Mouse (Mus musculus) hindbrain, embryonic 15.5 days (tissue): ENCODE measurements at regions not wholly inside any gene's neighbourhood (a gene's known extent, or its start where the extent isn't known, plus 50 kb on each side); places are given as distances from the start of the nearest gene placed in this dataset.

ENCODE experiments used
- ATAC-seq: fragments of 200-750 bp; cut with Nextera tagmentation; 2 replicates; pipeline ENCODE4 v1.8.0; 2017; ENCODE audit warnings: low read depth, moderate number of reproducible peaks, moderate TSS enrichment; ENCODE audit not compliant: low FRiP score
- H3K27ac ChIP-seq: fragments of 300-500 bp; sonication (generic); replicated peaks from 2 replicates; pipeline ENCODE4 v1.5.1; 2015; ENCODE audit warnings: mild to moderate bottlenecking, inconsistent platforms
- H3K27me3 ChIP-seq: fragments of 300-500 bp; sonication (generic); 2 replicates; pipeline ENCODE4 v1.6.1; 2015; ENCODE audit warnings: control low read depth, inconsistent platforms
- H3K36me3 ChIP-seq: fragments of 300-500 bp; sonication (generic); 2 replicates; pipeline ENCODE4 v1.6.1; 2015; ENCODE audit warnings: control low read depth, inconsistent platforms
- H3K4me1 ChIP-seq: fragments of 300-500 bp; sonication (generic); replicated peaks from 2 replicates; pipeline ENCODE4 v1.6.1; 2015; ENCODE audit warnings: control low read depth, inconsistent platforms
- H3K4me2 ChIP-seq: fragments of 300-500 bp; sonication (generic); 2 replicates; pipeline ENCODE4 v1.6.1; 2015; ENCODE audit warnings: moderate library complexity, mild to moderate bottlenecking, inconsistent platforms
- H3K4me3 ChIP-seq: fragments of 300-500 bp; sonication (generic); 2 replicates; pipeline ENCODE4 v1.5.1; 2015; ENCODE audit warnings: mild to moderate bottlenecking, inconsistent platforms
- H3K9ac ChIP-seq: fragments of 300-500 bp; sonication (generic); 2 replicates; pipeline ENCODE4 v1.6.1; 2015; ENCODE audit warnings: inconsistent platforms
- H3K9me3 ChIP-seq: fragments of 300-500 bp; sonication (generic); 2 replicates; pipeline ENCODE4 v1.6.1; 2016; ENCODE audit warnings: control low read depth, inconsistent platforms
- WGBS: fragments of 180-500 bp; shearing (Covaris S2); methylation state at CpG from one replicate; pipeline ENCODE4 v1.1.7; 2015; 5-methylcytosine and 5-hydroxymethylcytosine counted together

DNA sequence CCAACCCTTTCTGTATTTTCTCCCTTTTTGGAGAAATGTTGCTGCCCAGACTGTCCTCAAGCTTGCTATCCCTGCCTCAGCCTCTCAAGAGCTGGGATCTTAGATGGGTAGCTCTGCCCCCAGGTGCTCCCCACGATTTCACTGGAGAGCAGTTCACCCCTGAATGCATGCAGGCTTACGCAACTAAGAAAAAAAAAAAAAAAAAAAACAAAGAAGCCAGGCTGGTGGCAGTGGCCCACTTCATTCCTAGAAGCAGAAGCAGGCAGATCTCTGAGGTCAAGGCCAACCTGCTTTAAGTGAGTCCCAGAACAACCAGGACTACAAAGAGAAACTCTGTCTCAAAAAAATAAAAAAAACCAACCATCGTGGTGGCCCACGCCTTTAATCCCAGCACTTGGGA is 51.2 kb upstream of the Fbxo11 start:
- Histone ChIP-seq H3K4me2 (no peak overlapping the region), H3K4me1 (no peaks in the 10 kb centered on the region), H3K9ac (no peak overlapping the region), H3K9me3 (no peaks in the 10 kb centered on the region), H3K27me3 (no peaks in the 10 kb centered on the region), H3K4me3 (no peak overlapping the region), H3K27ac (no peak overlapping the region), H3K36me3 (no peaks in the 10 kb centered on the region)
- 87% methylated on average over 4 of the region's 4 CpGs for WGBS
- no peak for ATAC-seq

DNA sequence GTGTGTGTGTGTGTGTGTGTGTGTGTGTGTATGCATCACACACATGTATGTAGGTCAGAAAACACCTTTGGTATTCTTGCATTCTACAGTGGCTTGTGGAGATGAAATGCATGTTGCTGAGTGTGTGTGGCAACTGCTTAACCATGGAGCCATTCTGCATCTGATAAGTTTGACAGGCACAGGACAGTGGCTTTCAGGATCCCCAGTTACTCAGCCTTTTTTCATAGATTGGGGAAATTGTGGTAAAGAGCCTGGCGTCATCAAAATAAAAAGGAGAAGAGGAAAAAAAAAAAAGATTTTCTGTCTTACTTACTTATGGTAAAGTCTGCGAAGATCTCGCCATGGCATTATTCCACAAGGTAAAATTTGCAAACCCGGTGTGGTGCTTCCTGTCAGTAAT is 53.6 kb upstream of the Fbxo11 start:
- WGBS, result 90% methylated on average over 4 of the region's 4 CpGs
- Histone ChIP-seq H3K9me3 (no peaks in the 10 kb centered on the region), H3K4me2 (no peak overlapping the region)

DNA sequence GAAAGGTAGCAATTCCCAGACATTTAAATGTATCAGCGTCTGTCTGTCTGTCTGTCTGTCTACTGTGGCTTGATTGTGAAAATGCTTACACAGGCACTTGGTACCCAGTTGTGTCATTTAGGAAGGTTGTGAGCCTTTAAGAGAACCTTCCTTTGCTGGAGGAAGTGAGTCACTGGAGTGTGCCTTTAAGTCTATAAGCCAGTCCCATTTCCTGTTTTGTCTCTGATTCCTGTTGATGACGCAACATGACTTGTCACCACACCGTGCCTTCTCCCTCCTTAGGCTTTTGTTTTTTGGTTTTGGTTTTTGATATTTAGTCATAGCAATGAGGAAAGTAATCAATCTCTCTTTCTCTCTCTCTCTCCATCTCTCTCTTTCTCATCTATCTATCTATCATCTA is 58.6 kb upstream of the Fbxo11 start:
- 88% methylated on average over 3 of the region's 3 CpGs for WGBS
- Histone ChIP-seq H3K4me3 (no peak overlapping the region), H3K9ac (no peak overlapping the region), H3K4me1 (no peaks in the 10 kb centered on the region), H3K9me3 (no peaks in the 10 kb centered on the region), H3K4me2 (no peak overlapping the region), H3K36me3 (no peaks in the 10 kb centered on the region), H3K27ac (no peak overlapping the region), H3K27me3 (no peaks in the 10 kb centered on the region)
- ATAC-seq, result no peak

More for the DNA sequence above, 53.6 kb upstream of the Fbxo11 start:
- Histone ChIP-seq H3K36me3 (no peaks in the 10 kb centered on the region), H3K4me3 (no peak overlapping the region), H3K4me1 (no peaks in the 10 kb centered on the region), H3K9ac (no peak overlapping the region), H3K27me3 (no peaks in the 10 kb centered on the region), H3K27ac (no peak overlapping the region)
- ATAC-seq, result no peak

DNA sequence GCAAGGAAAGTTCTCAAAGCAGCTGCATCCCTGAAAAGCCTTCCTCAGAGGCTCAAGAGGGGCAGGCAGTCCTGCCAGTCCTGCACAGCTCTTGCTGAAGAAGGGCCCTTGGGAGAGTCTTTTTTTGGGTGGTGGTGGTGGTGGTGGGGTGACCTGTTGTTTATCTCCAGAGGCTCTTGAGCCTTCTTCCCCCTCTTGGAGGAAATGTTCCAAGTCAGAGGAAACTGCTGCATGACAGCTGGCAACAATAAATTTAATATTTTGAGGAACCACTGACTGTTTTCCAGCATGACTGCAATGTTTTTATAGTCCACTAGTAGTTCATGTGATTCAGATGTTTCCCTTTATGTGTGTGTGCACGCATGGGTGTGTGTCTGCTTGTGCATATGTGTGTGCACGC is 62.0 kb upstream of the Fbxo11 start:
- H3K9me3 ChIP-seq, result no peaks in the 10 kb centered on the region
- no peaks in the 10 kb centered on the region for H3K36me3 ChIP-seq
- no peak overlapping the region for H3K4me2 ChIP-seq
- WGBS, result 95% methylated on average over 2 of the region's 2 CpGs
- H3K9ac ChIP-seq, result no peak overlapping the region
- H3K27ac ChIP-seq, result no peak overlapping the region
- ATAC-seq, result no peak
- H3K4me3 ChIP-seq, result no peak overlapping the region
- H3K4me1 ChIP-seq, result no peaks in the 10 kb centered on the region
- H3K27me3 ChIP-seq, result no peaks in the 10 kb centered on the region

DNA sequence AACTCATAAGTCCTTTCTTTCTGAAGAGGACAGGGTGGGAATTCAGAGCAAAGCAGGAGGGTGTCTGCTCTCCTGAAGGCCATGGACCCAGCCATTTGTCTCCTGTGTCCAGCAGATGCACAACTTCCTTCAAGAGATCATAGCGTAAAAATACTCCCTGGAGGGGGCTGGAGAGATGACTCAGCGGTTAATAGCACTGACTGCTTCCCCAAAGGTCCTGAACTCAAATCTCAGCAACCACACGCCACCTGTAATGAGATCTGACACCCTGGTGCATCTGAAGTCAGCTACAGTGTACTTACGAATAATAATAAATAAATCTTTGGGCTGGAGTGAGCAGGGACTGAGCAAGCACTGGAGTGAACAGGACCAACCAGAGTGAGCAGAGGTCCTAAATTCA is 66.2 kb upstream of the Fbxo11 start:
- Histone ChIP-seq H3K9me3 (no peaks in the 10 kb centered on the region), H3K27ac (no peak overlapping the region), H3K4me3 (no peak overlapping the region), H3K36me3 (no peaks in the 10 kb centered on the region), H3K27me3 (no peaks in the 10 kb centered on the region), H3K9ac (no peak overlapping the region), H3K4me2 (no peak overlapping the region), H3K4me1 (no peaks in the 10 kb centered on the region)
- no peak for ATAC-seq
- 77% methylated on average over 4 of the region's 4 CpGs for WGBS

DNA sequence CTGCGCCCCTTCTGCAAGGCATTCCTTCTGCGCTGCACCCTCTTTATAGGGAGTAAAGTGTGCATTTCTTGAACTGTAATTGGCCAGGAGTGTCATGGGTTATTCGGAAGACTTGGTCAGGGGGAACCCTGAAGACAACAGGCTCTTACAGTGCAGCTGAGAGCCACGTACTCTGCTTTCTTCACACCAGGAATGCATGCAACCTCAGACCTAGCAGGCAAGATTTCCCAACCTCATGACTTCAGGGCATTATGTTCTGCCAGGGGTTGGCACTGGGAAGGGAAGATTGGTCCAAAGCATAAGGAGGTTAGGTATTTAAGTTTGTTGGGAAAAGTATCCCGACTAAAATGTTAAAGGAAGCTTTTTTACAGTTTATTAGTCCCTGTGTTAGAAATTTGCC is 66.9 kb upstream of the Fbxo11 start:
- H3K4me1 ChIP-seq, result no peaks in the 10 kb centered on the region
- no peak overlapping the region for H3K9ac ChIP-seq
- 87% methylated on average over 5 of the region's 5 CpGs for WGBS
- H3K36me3 ChIP-seq, result no peaks in the 10 kb centered on the region
- ATAC-seq, result no peak
- no peak overlapping the region for H3K4me2 ChIP-seq
- no peaks in the 10 kb centered on the region for H3K9me3 ChIP-seq
- no peak overlapping the region for H3K27ac ChIP-seq
- H3K4me3 ChIP-seq, result no peak overlapping the region
- no peaks in the 10 kb centered on the region for H3K27me3 ChIP-seq

DNA sequence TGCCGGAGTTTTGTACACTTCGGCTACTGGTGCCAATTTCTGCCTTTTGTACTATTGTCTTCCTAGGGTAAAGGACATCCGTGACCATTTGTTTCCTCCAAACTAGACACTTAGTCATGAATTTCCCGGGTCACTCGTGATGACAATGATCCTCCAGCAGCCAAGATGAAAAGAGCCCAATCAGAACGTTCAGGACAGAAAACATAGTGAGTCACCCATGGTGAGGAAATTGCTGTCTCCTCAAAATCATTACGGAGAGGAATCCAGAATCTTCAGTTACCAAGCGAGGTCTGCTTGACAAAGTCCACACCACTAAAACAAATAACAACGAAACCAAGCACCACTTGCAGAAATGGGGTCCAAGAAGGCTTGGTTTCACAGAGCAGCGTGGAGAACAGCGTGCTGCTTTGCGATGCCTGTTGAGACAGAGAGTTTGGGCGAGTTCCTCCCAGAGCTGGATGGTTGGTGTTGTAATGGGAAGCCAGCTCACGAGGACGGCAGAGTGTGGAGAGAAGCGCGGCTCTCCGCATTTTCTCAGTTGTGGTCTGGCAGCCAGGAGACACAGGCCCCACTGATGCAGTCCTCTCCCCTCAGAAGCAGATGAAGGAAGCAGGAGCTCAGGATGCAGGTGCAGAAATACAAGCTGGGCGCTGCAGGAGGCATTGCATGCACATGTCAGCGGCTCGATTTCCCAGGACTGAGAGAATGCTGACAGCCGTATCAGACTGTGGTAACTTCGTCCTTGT is 67.7 kb upstream of the Fbxo11 start:
- no peak for ATAC-seq
- WGBS, result 68% methylated on average over 23 of the region's 23 CpGs

DNA sequence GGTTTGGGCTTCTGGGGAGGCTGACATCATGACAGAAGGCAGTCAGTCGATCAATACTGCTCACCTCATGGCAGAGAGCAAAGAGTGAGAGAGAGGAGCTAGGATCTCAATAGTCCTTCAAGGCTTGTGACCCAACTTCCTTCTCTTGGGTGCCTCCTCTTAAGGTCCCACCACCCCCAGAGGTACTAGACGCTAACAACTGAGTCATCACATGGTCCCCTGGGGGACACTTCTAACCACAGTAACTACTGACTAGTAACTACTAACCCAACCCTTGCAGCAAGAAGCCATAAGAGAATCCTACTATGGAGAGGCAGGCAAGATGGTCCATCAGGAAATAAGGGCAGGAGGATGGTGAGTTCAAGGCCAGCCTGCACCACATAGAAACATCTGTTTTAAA is 69.5 kb upstream of the Fbxo11 start:
- Histone ChIP-seq H3K4me1 (no peaks in the 10 kb centered on the region), H3K27me3 (no peaks in the 10 kb centered on the region), H3K9me3 (no peaks in the 10 kb centered on the region), H3K27ac (no peak overlapping the region), H3K4me2 (no peak overlapping the region), H3K9ac (no peak overlapping the region), H3K4me3 (no peak overlapping the region), H3K36me3 (no peaks in the 10 kb centered on the region)
- 94% methylated on average over 2 of the region's 2 CpGs for WGBS
- no peak for ATAC-seq

More for the DNA sequence above, 67.7 kb upstream of the Fbxo11 start:
- H3K4me3 ChIP-seq, result no peak overlapping the region
- no peaks in the 10 kb centered on the region for H3K4me1 ChIP-seq
- no peak overlapping the region for H3K27ac ChIP-seq
- H3K27me3 ChIP-seq, result no peaks in the 10 kb centered on the region
- no peak overlapping the region for H3K4me2 ChIP-seq
- no peak overlapping the region for H3K9ac ChIP-seq
- no peaks in the 10 kb centered on the region for H3K36me3 ChIP-seq
- H3K9me3 ChIP-seq, result no peaks in the 10 kb centered on the region

DNA sequence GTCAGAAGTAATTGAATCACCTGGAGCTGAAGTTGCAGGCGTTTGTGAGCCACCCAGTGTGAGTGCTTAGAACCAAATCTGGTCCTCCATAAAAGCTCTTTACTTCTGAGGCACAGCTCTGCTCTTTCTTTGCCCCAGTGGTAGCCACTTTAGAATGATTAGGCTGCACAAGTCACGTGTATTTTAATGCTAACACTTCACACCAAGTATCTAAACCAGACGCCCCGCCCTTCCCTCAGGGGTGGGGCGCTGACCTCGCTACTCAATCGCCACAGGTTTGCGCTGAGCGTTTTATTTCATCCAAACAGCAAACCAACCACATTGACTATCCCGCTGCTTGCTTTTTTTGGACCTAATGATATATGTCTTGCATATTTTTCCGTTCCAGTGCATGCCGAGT is 76.4 kb upstream of the Fbxo11 start:
- ATAC-seq, result no peak
- 43% methylated on average over 12 of the region's 12 CpGs for WGBS
- no peak overlapping the region for H3K27ac ChIP-seq
- H3K27me3 ChIP-seq, result no peaks in the 10 kb centered on the region
- H3K9ac ChIP-seq, result no peak overlapping the region
- no peaks in the 10 kb centered on the region for H3K4me1 ChIP-seq
- H3K36me3 ChIP-seq, result no peaks in the 10 kb centered on the region
- no peaks in the 10 kb centered on the region for H3K9me3 ChIP-seq
- H3K4me3 ChIP-seq, result no peak overlapping the region
- no peak overlapping the region for H3K4me2 ChIP-seq

DNA sequence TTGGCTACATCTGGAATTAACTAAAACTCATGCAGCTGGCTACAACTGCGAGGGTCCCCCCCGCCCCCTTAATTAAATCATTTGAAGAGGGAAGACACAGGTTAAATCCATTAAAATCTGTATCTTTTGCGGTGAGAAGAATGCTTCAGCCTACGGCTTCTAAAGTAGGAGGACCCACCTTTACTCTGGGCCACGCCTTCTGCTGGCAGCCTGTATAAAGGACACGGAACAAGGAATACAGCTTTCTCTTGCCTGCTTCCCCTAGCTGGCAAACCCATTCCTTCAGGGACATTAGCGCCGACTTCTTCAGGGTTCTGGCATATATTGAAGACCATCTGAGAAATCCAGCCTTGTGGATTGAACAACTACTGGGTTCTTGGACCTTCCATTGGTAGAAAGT is 76.9 kb upstream of the Fbxo11 start:
- no peaks in the 10 kb centered on the region for H3K27me3 ChIP-seq
- H3K9me3 ChIP-seq, result no peaks in the 10 kb centered on the region
- H3K4me1 ChIP-seq, result no peaks in the 10 kb centered on the region
- H3K27ac ChIP-seq, result no peak overlapping the region
- WGBS, result 56% methylated on average over 8 of the region's 8 CpGs
- H3K4me2 ChIP-seq, result no peak overlapping the region
- no peak for ATAC-seq
- H3K36me3 ChIP-seq, result no peaks in the 10 kb centered on the region
- no peak overlapping the region for H3K9ac ChIP-seq
- no peak overlapping the region for H3K4me3 ChIP-seq

DNA sequence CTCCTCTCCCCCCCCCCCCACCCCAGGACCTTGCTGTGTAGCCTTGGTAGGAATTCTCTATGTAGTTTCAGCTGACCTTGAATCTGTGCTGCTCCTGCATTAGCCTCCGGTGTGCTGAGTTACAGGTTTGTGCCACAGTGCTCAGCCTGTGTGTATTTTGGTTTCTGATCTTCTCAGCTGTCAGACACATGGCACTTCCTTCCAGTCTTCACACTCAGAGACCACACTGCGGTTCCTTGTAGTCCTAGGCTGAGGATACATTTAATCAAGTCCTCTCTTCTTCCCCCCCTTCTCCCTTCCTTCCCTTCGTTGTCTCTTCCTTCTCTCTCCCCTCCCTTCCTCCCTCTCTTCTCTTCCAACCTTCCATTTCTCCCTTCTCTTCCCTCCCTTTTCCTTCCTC is 77.7 kb upstream of the Fbxo11 start:
- WGBS, result 82% methylated on average over 3 of the region's 3 CpGs
- ATAC-seq, result no peak
- H3K36me3 ChIP-seq, result no peaks in the 10 kb centered on the region

DNA sequence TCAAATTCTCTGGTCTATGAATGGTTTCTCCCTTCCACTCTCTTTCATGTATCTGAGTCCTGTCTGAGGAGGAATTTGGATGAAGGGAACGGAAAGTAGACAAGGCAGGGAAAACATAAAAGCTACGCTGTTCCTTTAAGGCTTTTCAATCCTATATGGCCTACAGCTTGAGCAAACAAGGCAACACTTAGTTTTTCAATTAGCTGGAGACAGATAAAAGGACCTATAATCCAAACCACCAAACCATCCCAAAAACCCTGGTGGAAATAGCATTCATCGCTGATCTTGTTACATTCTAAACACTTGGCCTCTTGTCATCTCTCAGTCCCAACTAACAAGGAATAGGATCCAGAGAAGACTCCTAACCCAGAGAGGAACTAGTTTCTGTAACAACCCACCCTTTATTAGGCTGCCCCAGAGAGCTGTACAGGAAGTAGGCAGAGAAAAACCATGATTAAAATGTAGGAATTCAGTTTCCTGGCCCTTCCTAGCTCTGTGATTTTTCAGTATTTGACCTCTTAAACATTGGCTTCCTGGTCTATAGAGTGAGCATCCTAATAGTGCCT is 78.4 kb upstream of the Fbxo11 start:
- H3K4me2 ChIP-seq, result no peak overlapping the region
- 91% methylated on average over 3 of the region's 3 CpGs for WGBS
- no peak for ATAC-seq
- H3K36me3 ChIP-seq, result no peaks in the 10 kb centered on the region
- H3K27me3 ChIP-seq, result no peaks in the 10 kb centered on the region
- no peak overlapping the region for H3K4me3 ChIP-seq
- no peak overlapping the region for H3K9ac ChIP-seq
- H3K27ac ChIP-seq, result no peak overlapping the region
- H3K4me1 ChIP-seq, result no peaks in the 10 kb centered on the region
- H3K9me3 ChIP-seq, result no peaks in the 10 kb centered on the region

More for the DNA sequence above, 77.7 kb upstream of the Fbxo11 start:
- Histone ChIP-seq H3K9me3 (no peaks in the 10 kb centered on the region), H3K4me2 (no peak overlapping the region), H3K4me3 (no peak overlapping the region), H3K4me1 (no peaks in the 10 kb centered on the region), H3K27me3 (no peaks in the 10 kb centered on the region), H3K27ac (no peak overlapping the region), H3K9ac (no peak overlapping the region)

DNA sequence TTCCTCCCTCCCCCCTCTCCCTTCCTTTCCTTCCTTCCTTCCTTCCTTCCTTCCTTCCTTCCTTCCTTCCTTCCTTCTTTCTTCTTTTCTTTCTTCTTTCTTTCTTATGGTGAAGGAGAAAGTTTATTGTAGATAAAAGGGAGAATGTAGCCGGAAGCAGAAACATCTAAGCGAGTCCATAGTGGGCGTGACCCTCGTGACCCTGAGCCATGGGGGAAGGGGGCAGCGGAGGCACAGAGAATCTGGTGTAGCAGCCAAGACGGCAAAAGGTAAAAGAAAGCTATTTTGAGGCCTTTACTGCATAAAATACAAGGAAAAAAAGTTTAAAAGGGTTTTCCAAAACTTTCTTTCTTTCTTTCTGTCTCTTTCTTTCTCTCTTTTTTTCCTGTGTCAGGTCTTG is 93.5 kb upstream of the Fbxo11 start:
- 34% methylated on average over 6 of the region's 6 CpGs for WGBS
- Histone ChIP-seq H3K4me3 (no peak overlapping the region), H3K36me3 (no peaks in the 10 kb centered on the region), H3K27ac (no peak overlapping the region), H3K4me2 (no peak overlapping the region), H3K27me3 (no peaks in the 10 kb centered on the region), H3K9me3 (no peaks in the 10 kb centered on the region), H3K9ac (no peak overlapping the region), H3K4me1 (peaks cover 15% of the 10 kb centered on the region)
- ATAC-seq, result no peak
